Mouse (Mus musculus): ENCODE data around the gene Ctnnbl1.

Gene Ctnnbl1

GRCm38 (mm10) chr2:157750926-157751588, 13.9 kb downstream of the Ctnnbl1 start:
- no peak for DNase-seq (ENCODE audit: low spot score)

- DNase-seq (ENCODE audit: low spot score): no peak
Observed at GRCm38 (mm10) chr2:157751589-157752373, 14.6 kb downstream of the Ctnnbl1 start.

DNA sequence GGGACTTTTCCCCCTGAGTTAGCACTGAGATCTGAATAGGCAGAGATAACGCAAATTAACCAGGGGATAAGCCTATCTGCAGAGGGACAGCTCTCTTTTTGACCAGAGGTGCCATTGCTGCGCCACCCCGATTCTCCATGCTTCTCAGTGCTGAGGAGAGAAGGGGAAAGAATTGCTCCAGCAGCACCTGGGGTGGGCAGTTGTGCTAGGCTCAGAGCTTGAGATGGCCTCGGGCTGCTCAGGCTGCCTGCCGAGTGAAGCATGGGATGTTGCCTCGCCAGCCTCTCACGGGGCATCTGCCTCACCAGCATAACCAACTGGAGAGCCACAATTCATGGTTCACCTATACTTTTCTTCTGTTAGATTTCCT, 15.2 kb downstream of the Ctnnbl1 start:
- no peak for DNase-seq (ENCODE audit: low spot score)

GRCm38 (mm10) chr2:157755771-157756170, 18.6 kb downstream of the Ctnnbl1 start:
- no peak for DNase-seq (ENCODE audit: low spot score)

- no peak for DNase-seq (ENCODE audit: low spot score)
Observed at GRCm38 (mm10) chr2:157756193-157756592, 19.0 kb downstream of the Ctnnbl1 start.

- no peak for DNase-seq (ENCODE audit: low spot score)
Observed at GRCm38 (mm10) chr2:157758395-157758794, 21.2 kb downstream of the Ctnnbl1 start.

- DNase-seq (ENCODE audit: low spot score): no peak
Observed at GRCm38 (mm10) chr2:157759717-157760116, 22.5 kb downstream of the Ctnnbl1 start.

DNA sequence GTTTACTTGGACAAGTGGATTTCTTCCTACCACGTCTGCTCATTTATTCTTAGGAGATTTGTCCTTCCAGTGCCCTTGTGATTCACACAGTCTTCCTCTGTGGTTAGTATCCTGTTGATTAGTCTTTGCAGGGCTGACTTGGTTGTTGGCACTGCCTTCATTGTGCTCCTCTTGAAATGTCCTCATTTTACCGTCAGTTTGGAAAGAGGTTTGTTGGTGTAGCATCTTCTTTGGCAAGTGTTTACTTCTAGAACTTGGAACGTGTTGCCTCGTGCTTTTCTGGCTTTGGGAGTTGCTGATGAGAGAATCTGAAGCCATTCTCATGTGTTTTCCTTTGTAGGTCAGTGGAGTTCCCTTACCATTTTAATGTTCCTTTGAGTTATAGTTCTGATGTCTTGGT, 25.7 kb downstream of the Ctnnbl1 start:
- no peak for DNase-seq (ENCODE audit: low spot score)

DNA sequence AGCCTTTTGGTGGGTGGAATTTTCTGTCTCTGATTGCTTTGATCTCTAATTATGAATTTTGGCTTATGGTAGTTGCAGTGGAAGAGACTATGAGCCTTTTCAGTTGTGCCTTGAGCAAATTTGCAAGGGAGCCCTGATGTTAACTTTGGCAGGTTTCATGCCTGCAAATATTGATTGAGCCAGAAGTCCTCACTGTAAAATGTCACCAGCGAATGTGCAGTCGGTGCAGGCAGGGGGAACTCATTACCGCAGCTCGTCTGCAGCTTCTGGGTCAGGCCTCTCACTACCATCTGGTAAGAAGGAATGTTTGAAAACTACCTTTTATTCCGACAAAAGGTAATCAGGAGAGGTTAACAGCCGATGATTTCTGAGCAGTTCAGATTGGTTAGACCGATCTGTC, 29.4 kb downstream of the Ctnnbl1 start:
- DNase-seq (ENCODE audit: low spot score): no peak

- DNase-seq (ENCODE audit: low spot score): no peak
Observed at GRCm38 (mm10) chr2:157768682-157769429, 31.7 kb downstream of the Ctnnbl1 start.

DNA sequence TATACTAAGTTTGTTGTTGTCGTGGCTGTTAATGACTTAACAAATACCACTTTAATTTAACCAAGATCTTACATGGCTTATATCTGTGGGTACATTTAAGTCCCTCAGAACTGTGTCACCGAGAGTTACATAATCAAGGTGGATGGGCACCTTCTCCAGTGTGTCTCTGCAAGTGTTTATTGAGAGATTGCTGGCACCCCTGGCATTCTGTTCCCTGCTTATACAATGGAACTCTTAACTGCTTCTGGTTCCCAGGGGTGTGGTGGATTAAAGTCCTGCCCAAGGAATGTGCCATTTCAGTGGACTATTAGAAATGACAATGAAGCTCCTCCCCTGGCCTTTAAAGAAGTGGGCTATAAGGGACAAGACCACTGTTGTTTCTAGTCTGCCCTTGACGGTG, 33.6 kb downstream of the Ctnnbl1 start:
- no peak for DNase-seq (ENCODE audit: low spot score)

DNA sequence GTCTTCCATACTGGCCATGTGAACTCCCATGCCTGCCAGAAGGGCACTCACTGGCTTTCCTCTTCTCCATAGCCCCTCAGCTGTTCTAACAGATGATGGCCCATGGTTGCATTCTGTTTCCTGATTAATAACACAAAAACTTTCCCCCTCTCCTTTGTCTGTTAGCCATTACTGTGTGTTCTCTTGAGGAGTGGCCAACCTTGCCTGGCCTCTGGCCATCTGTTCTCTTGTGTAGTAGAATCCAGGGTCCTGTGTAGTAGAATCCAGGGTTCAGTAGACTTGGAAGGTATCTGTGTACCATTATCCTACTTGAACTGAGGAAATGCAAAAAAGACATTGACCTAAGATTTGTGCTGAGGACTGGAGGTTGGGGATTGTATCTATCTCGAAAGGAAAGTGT, 36.5 kb downstream of the Ctnnbl1 start:
- DNase-seq (ENCODE audit: low spot score): no peak

DNA sequence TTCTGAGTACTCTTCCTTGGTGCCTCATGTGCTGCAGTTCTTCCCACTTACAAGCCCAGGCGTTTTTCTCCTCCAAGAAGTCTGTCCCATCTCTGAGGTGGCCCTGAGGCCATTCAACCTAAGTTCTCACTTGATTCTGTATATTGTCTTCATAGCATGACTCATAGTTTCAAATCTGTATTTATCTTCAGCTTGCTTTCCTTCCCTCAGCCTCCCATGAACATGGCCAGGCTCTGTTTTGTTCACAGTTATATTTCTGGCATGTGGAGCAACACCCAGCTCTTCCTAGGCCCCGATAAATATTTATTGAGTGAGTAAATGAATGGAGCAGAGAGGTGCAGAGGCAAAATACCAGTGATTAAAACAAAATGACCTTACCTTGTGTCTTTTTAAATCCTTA, 38.8 kb downstream of the Ctnnbl1 start:
- DNase-seq (ENCODE audit: low spot score): no peak

DNA sequence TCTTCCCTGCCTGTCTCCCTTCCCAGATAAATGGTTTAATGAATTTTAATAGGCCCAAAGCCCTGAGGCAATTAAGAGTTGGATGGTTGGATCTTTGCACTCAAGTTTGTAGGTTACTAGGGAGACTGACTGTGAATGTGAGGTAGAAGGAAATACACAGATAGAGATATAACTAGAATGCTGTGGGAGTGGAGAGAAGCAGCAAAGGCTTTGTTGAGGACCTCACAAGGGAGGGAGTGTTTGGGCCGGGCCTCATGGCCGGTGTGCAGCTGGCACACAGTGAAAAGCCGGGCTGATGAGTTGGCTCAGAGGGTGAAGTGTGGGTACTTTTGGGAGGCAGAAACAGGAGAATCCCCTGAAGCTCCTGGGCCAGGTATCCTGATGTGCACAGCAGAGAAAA, 43.8 kb downstream of the Ctnnbl1 start:
- no peak for DNase-seq (ENCODE audit: low spot score)

DNA sequence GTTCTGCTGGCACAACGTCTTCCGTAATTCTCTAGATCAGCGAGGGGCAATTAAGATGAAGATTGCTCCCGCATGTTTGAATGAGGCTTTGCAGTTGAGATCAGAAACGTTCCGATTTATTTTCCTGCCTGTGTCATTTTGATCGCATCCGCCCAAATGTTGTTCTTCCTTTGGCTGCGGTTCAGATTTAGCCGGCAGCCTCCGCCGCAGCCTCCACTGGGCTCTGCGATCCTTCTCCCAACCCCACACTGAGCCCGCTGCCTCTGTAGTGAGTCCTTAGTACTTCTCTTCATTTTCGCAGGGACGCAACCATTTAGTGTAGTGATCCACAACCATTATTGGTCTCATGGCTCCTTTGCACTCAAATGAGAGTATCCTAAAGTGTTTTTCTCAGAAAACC, 46.0 kb downstream of the Ctnnbl1 start:
- no peak for DNase-seq (ENCODE audit: low spot score)

DNA sequence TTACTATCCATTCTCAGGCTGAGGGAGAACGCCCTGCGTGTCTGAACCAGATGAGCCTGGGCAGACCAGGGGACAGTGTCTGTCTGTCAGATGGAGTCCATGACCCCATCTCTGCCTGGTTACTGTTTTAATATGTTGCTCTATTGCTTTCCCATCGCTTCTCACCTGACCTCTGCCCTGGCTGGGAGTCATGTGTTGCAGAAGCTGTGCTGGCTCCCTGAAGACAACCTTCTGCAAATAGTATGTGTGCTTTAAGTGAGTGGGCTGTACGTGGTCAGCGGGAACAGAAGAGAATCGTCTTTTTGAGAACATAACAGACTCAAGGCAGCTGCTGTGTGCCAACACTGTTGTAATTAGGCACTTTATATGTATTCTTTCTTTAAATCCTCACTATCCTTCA, 47.0 kb downstream of the Ctnnbl1 start:
- no peak for DNase-seq (ENCODE audit: low spot score)

DNA sequence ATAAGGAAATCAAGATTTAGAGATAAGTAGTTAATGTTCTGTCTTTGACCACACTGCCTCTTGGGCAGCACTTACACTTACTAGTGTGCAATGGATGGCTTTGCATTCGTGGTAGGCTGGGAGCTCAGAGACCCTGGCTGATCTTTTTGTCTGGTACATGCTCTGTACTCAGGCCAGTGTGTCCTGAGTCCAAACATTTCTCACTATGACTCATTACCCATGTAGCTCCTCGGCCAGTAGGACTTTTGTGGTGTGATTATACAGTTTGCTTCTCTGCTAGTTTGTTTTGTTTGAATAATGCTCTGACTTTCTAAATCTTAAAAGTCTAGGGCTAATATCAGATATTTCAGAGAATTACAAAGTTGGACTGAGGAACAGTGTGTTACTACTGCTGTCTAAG, 47.4 kb downstream of the Ctnnbl1 start:
- DNase-seq (ENCODE audit: low spot score): no peak

GRCm38 (mm10) chr2:157789226-157789625, 52.0 kb downstream of the Ctnnbl1 start:
- DNase-seq (ENCODE audit: low spot score): no peak

DNA sequence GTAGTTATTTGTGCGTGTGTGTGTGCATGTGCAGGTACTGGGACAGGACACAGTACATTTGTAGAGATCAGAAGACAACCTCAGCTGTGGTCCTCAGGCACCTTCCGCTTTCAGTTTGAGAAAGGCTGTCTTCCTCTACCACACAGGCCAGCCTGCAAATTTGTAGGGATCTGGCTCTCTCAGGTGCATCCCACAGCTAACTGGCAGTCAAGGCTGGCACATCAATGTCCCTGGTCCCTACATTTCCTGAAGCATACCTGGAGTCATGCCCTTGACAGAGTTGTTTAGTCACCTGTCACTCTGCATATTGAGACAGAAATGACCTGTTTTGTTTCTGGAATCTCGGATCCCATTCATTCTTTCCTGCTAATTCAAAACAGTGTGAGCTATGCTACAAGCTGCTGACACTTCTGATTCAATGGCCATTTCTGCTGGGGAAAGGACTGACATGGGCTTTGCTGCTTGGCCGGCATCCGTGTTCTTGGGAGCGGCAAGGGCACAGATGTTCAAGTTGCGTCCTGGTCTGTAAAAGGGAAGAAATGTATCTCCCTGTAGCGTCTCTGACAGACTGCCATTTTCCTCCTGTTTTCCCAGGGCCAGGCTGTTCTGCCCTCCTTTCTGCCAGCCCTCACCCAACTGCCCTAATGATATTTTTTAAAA, 53.8 kb downstream of the Ctnnbl1 start:
- no peak for DNase-seq (ENCODE audit: low spot score)

DNA sequence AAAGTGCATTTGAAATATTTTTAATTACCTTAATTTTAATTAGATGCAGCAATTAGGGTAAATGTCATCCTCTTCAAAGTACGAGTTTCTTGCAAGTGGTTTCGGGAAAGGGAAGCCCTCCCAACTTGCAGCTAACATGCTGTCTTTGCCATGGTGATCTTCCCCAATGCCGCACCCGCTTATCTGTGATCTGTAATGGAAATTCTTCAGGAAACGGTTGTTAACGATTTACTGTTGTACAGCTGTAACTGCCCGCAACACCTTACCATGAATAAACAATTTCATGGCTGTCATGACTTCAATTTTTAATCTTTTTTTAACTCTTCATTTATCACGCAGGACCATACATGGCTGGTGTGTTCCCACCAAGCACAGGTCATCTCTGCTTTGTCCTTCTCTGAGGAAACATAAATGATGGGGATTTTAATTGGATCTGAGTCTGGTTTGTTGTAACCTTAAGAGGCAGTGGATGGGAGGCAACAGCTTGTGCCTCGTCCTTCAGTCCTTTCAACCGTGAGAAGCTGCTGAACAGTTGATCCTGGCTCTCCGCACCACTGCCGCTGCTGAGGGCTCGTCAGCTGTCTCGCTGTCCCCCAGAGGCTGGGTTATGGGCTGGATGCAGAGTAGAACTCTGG, 54.4 kb downstream of the Ctnnbl1 start:
- no peak for DNase-seq (ENCODE audit: low spot score)

GRCm38 (mm10) chr2:157792840-157793552, 55.8 kb downstream of the Ctnnbl1 start:
- DNase-seq (ENCODE audit: low spot score): no peak

Data from urinary bladder, postnatal 25 days (tissue).